Mouse (Mus musculus): ENCODE measurements around the gene Gm8267. TPM values are rescaled to one million over a fixed set of nuclear protein-coding genes. Genes with fewer than 3 reads are reported as not detected.
"Not testable (repeated sequence)": the region's sequence is repeated elsewhere in the genome, so short reads cannot be mapped to it uniquely, and the experiment has no call there.

The Gm8267 gene
- total RNA-seq (2014; fragmentation: Nextera tagmentation) (0.63 TPM in 1 of 2 replicates, not detected in the other), total RNA-seq (2017) (0.05 TPM in 1 of 2 replicates, not detected in the other), polyA plus RNA-seq (2012) (not detected in 2 replicates)

GRCm38 (mm10) chr14:44750240-44750639 is at the start of gene Gm8267:
Gene Gm8267, minus strand, starts transcription at chr14:44750340.
- Histone ChIP-seq H3K27me3 (ENCODE audit: insufficient read depth, low read length) (no peaks in the 10 kb centered on the region), H3K36me3 (replicated peaks) (no peaks in the 10 kb centered on the region), H3K4me1 (ENCODE audit: insufficient read depth, low read depth, low read length) (no peaks in the 10 kb centered on the region), H3K9me3 (replicated peaks) (no peaks in the 10 kb centered on the region), H3K4me3 (ENCODE audit: low read depth, low read length) (no peak within 1 kb of the TSS)
- TF ChIP-seq CTCF (IDR thresholded peaks at IDR 0.05; ENCODE audit: low read depth, low read length) (no peak), POLR2AphosphoS5 (IDR thresholded peaks at IDR 0.05; ENCODE audit: insufficient replicate concordance, low read depth, low read length) (no peak), GATA1 (IDR thresholded peaks at IDR 0.05; ENCODE audit: borderline replicate concordance, low read length) (no peak), GATA2 (IDR thresholded peaks at IDR 0.05; ENCODE audit: borderline replicate concordance, low read depth, low read length) (no peak), TAL1 (conservative IDR thresholded peaks at IDR 0.05; ENCODE audit: low read depth, low read length) (no peak)
- DNase-seq (ENCODE audit: low spot score) (no peak), ATAC-seq (ENCODE audit: extremely low read depth, insufficient number of reproducible peaks, low FRiP score, poor library complexity, severe bottlenecking) (no peak)

DNA sequence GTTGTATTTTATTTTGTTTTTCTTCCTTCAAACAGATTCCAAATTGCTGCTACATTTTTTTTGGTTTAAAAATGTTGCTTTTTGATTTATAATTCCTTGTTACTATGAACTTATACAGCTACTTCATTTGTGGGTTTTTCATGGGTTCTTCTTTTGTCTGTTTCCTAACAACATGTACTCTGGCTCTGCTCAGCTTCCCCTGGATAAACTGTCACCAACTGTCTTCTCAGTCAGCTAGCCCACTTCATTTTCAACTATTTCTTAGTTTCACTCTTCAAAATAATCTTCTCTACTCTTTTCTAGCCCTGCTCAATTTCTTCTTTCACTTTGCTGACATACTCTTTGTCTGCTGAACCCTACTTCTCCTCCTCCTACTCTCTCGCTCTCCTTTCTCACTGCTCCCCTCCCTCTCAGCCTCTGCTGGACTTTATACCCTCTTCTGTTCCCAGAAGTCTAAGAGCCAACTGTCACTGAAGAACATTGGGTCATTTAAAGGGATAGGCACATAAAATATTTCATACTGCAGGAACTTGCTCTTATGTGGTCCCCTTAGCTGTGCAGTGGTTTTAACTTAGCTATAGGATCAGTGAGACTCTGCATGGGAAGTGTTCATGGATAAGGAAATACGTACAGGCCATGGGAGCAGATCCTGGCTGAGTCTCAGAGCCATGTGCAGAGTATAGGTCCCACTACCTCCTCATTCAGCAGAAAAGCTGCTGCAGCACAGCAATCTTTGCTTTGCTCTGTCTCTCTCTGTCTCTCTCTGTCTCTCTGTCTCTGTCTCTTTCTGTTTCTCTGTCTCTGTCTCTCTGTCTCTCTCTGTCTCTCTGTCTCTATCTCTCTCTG is 39.6 kb upstream of the Gm8267 start:
- not testable (repeated sequence) for H3K4me3 ChIP-seq (ENCODE audit: low read depth, low read length); H3K4me1 ChIP-seq (ENCODE audit: insufficient read depth, low read depth, low read length); H3K9me3 ChIP-seq (replicated peaks); ATAC-seq (ENCODE audit: extremely low read depth, insufficient number of reproducible peaks, low FRiP score, poor library complexity, severe bottlenecking); H3K36me3 ChIP-seq (replicated peaks); DNase-seq (ENCODE audit: low spot score); H3K27me3 ChIP-seq (ENCODE audit: insufficient read depth, low read length)

GRCm38 (mm10) chr14:44742789-44743188 is 7.4 kb downstream of the Gm8267 start:
- H3K9me3 ChIP-seq (replicated peaks); H3K4me3 ChIP-seq (ENCODE audit: low read depth, low read length); DNase-seq (ENCODE audit: low spot score); H3K36me3 ChIP-seq (replicated peaks); ATAC-seq (ENCODE audit: extremely low read depth, insufficient number of reproducible peaks, low FRiP score, poor library complexity, severe bottlenecking); H3K4me1 ChIP-seq (ENCODE audit: insufficient read depth, low read depth, low read length); H3K27me3 ChIP-seq (ENCODE audit: insufficient read depth, low read length): not testable (repeated sequence)

DNA sequence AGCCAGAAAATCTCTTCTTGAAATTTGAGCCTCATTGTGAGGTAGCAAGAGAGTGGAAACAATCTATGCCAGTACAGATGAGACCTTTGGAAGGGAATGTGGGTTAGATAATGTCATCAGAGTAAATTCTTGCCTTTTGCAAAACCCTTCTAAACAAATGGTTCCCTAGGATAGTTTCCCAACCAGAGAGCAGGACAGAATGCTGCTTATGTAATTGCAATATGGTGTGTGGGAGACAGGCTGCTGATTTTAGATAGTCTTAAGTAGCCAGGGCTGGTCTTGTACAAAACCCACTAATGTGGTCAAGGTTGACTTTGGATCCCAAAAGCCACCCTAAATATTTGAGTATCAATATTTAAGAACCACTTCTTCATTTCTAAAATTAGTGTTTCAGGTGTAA is 19.4 kb downstream of the Gm8267 start:
- DNase-seq (ENCODE audit: low spot score); ATAC-seq (ENCODE audit: extremely low read depth, insufficient number of reproducible peaks, low FRiP score, poor library complexity, severe bottlenecking); H3K36me3 ChIP-seq (replicated peaks); H3K4me3 ChIP-seq (ENCODE audit: low read depth, low read length); H3K27me3 ChIP-seq (ENCODE audit: insufficient read depth, low read length); H3K4me1 ChIP-seq (ENCODE audit: insufficient read depth, low read depth, low read length); H3K9me3 ChIP-seq (replicated peaks): not testable (repeated sequence)

DNA sequence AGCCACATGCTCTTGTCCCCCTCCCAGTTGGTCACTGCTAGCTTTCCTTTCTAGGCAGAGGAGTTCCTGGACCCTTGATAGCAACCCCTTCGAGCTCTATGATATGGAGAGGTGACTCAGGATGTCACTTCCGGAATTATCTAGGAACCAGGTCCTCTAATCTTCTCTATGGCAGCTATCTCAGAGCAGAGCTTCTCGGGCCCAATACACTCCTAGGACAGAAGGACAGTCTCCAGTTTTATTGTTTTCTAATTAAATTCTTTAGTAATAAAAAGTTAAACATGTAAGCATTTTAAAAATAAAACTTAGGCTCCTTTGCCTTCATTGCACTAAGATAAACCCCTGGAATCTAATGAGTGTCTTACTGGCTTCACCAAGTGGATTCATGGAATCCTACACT is 43.8 kb downstream of the Gm8267 start, which contains the start of gene Gm8257:
Gm8257 (minus strand) TSS at position 101 of the 400 bp plus-strand sequence.
- not testable (repeated sequence) for ATAC-seq (ENCODE audit: extremely low read depth, insufficient number of reproducible peaks, low FRiP score, poor library complexity, severe bottlenecking); H3K36me3 ChIP-seq (replicated peaks); H3K27me3 ChIP-seq (ENCODE audit: insufficient read depth, low read length); H3K9me3 ChIP-seq (replicated peaks); H3K4me1 ChIP-seq (ENCODE audit: insufficient read depth, low read depth, low read length); H3K4me3 ChIP-seq (ENCODE audit: low read depth, low read length); DNase-seq (ENCODE audit: low spot score)

Other genes with a start within 250 kb of the Gm8267 start
- gene Gm17093, start 232.1 kb downstream of the Gm8267 start, total RNA-seq (2014; fragmentation: Nextera tagmentation), result not detected in 2 replicates
- not detected in 2 replicates for gene Gm17093, start 232.1 kb downstream of the Gm8267 start, total RNA-seq (2017)
- not detected in 2 replicates for gene Gm17093, start 232.1 kb downstream of the Gm8267 start, polyA plus RNA-seq (2012)
- gene Gm8247, start 167.2 kb downstream of the Gm8267 start, total RNA-seq (2014; fragmentation: Nextera tagmentation), result not detected in 2 replicates
- gene Gm8247, start 167.2 kb downstream of the Gm8267 start, total RNA-seq (2017), result not detected in 2 replicates
- gene Gm8247, start 167.2 kb downstream of the Gm8267 start, polyA plus RNA-seq (2012), result not detected in 2 replicates
- gene Gm5624, start 122.4 kb downstream of the Gm8267 start, total RNA-seq (2014; fragmentation: Nextera tagmentation), result 13.8 and 20.4 TPM in 2 replicates
- gene Gm5624, start 122.4 kb downstream of the Gm8267 start, total RNA-seq (2017), result 18.2 and 20.5 TPM in 2 replicates
- gene Gm5624, start 122.4 kb downstream of the Gm8267 start, polyA plus RNA-seq (2012), result 0.85 and 1.0 TPM in 2 replicates
- 2.9 TPM in 1 of 2 replicates, not detected in the other for gene Gm8257, start 43.9 kb downstream of the Gm8267 start, total RNA-seq (2014; fragmentation: Nextera tagmentation)
- gene Gm8257, start 43.9 kb downstream of the Gm8267 start, total RNA-seq (2017), result 0.11 TPM in 1 of 2 replicates, not detected in the other
- not detected in 2 replicates for gene Gm8257, start 43.9 kb downstream of the Gm8267 start, polyA plus RNA-seq (2012)
- not detected in 2 replicates for gene Ptgdr, start 109.0 kb upstream of the Gm8267 start, total RNA-seq (2014; fragmentation: Nextera tagmentation)
- gene Ptgdr, start 109.0 kb upstream of the Gm8267 start, total RNA-seq (2017), result 0.11 TPM in 1 of 2 replicates, not detected in the other
- gene Ptgdr, start 109.0 kb upstream of the Gm8267 start, polyA plus RNA-seq (2012), result not detected in 2 replicates
- gene Ptger2, start 237.9 kb upstream of the Gm8267 start, total RNA-seq (2014; fragmentation: Nextera tagmentation), result not detected in 2 replicates
- 0.06 and 0.22 TPM in 2 replicates for gene Ptger2, start 237.9 kb upstream of the Gm8267 start, total RNA-seq (2017)
- gene Ptger2, start 237.9 kb upstream of the Gm8267 start, polyA plus RNA-seq (2012), result not detected in 2 replicates

Measured in G1E (cell line).